Mouse (Mus musculus): ENCODE results near the gene Adprh.
A peak's percentile ranks its signal among the peaks of the same experiment; 100 is the strongest.
"Not testable (repeated sequence)": the region's sequence is repeated elsewhere in the genome, so short reads cannot be mapped to it uniquely, and the experiment has no call there.

Gene Adprh

GRCm38 (mm10) chr16:38452442-38453202 lies at the start of gene Adprh:
Gene Adprh, minus strand, starts transcription at chr16:38452703.
- peak; percentile 74 for DNase-seq (ENCODE audit: low read depth)

- no peak for DNase-seq (ENCODE audit: low read depth)
Observed at GRCm38 (mm10) chr16:38496604-38497140, 44.2 kb upstream of the Adprh start.

GRCm38 (mm10) chr16:38493890-38494289 lies 41.4 kb upstream of the Adprh start:
- no peak for DNase-seq (ENCODE audit: low read depth)

DNA sequence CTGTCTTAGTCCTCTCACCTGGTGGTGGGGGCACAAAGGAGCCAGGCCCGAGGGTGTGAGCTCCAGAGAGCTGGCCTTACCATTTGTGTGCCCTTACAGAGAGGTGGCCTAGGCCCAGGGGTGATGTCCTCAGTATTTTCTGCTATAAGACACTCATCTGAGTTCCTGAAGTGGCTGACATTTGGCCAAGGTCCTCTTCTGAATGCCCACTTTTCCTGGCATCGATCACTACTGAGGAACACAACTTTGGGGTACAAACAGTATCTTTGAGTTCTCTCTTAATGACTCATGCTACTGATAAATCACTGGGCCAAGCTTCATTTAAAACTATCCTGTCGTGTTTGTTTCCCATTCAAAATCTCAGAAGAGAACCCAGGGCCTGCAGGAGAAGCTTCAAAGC lies 40.0 kb upstream of the Adprh start:
- no peak for DNase-seq (ENCODE audit: low read depth)

- DNase-seq (ENCODE audit: low read depth): no peak
Observed at GRCm38 (mm10) chr16:38483582-38484309, 31.2 kb upstream of the Adprh start.

GRCm38 (mm10) chr16:38482780-38483562 lies 30.5 kb upstream of the Adprh start:
- DNase-seq (ENCODE audit: low read depth): no peak

GRCm38 (mm10) chr16:38481327-38481726 lies 28.8 kb upstream of the Adprh start:
- peak; percentile 72 for DNase-seq (ENCODE audit: low read depth)

DNA sequence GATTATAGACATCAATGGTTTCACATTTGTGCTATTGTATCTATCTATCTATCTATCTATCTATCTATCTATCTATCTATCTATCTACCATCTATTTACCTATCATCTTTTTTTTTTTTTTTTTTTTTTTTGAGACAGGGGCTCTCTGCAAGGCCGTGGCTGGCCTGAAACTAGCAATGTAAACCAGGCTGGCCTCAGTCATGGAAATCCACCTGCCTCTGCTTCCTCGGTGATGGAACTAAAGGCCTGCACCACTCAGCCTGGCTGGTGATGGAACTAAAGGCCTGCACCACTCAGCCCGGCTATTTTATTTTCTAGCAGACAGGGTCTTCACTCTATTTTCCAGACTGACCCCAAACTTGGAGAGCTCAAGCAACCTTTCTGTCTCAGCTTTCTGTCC lies 25.8 kb upstream of the Adprh start:
- no peak for DNase-seq (ENCODE audit: low read depth)

- not testable (repeated sequence) for DNase-seq (ENCODE audit: low read depth)
Observed at GRCm38 (mm10) chr16:38477241-38477608, 24.7 kb upstream of the Adprh start.

DNA sequence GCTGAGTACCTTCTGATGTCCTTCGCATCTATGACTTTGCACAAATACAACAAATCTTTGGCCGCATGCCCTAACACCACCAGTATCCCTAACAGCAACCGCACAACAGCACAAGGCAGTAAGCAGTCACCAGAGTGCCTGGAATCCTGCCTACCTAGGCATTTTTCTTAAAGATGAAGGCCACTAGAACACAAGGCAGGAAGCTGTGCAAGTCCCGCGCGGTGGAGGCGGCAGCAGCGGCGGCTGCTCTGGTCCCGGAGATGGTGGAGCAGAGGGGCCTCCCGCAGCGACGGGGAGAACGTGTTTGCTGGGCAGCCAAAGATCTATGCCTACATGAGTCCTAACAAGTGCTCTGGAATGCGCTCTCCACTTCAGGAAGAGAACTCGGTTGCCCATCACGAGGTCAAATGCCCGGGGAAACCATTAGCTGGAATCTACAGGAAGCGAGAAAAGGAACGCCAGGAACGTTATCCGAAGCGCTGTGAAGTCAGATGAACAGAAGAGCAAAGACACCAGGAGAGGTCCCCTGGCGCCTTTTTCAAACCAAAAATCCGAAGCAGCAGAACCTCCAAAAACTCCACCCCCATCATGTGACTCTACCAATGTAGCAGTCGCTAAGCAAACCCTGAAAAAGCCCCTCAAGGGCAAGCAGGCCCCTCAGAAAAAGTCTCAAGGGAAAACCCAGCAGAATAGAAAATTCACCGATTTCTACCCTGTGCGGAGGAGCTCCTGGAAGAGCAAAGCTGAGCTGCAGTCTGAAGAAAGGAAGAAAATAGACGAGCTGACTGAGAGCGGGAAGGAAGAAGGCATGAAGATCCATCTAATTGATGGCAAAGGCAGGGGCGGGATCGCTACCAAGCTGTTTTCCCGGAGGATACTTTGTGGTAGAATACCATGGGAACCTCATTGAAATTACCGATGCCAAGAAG lies 24.1 kb upstream of the Adprh start:
- DNase-seq (ENCODE audit: low read depth): no peak

DNA sequence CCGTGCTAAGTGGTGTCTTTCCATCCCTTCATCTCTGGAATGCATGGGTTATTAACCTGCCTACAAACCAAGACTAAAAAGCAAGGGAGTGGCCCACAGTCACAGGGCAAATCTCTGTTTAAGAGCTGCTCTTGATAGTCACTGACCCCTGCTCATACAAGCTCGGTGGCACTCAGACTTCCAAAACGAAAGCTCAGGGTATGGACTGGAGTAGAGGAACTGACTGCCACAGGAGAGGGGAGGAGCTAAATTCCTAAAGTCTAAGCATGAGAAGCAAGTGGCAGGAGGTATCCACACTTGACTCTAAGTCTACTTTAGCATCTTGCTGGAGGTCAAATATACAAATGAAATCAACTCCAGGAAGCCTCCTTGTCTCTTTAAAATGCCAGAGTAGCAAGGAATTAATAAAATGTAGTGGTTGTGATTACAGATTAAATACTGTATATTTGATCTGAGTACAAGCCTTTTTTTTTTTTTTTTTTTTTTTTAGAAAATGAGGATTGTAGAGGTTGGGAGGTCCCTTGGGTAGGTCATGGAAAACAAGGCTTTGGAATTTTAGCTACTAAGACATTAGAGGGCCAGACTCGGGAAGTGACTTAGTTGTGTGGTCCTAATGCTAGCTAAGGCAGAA lies 23.3 kb upstream of the Adprh start:
- no peak for DNase-seq (ENCODE audit: low read depth)

- no peak for DNase-seq (ENCODE audit: low read depth)
Observed at GRCm38 (mm10) chr16:38474677-38475286, 22.3 kb upstream of the Adprh start.

DNA sequence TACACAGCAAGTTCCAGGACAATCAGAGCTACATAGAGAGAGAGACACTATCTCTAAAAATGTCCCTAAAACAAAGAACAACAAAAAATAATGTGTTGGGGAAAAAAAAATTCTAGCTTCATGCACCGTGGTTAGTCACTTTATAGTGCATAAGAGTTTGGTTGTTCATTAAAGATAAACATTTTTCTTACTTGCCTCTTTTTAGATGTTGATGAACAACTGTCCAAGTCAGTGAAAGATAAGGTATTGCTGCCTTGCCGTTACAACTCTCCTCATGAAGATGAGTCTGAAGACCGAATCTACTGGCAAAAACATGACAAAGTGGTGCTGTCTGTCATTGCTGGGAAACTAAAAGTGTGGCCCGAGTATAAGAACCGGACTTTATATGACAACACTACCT lies 21.2 kb upstream of the Adprh start:
- no peak for DNase-seq (ENCODE audit: low read depth)

DNA sequence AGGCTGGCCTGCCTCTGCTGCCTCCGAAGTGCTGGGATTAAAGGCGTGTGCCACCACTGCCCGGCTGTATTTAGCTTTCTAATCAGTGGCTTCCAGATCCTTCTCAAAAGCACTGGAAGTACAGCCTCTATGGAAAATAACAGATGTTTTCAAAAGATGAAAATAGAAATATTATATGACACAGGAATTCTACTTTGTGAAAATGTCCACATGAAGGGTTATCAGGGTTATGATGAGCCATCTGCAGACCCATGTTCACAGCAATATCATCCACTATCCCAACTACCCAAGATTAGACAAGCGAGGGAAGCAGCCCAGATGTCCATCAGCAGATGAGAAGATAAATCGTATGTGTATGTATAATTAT lies 20.0 kb upstream of the Adprh start:
- DNase-seq (ENCODE audit: low read depth): no peak

- no peak for DNase-seq (ENCODE audit: low read depth)
Observed at GRCm38 (mm10) chr16:38471697-38472506, 19.4 kb upstream of the Adprh start.

GRCm38 (mm10) chr16:38469437-38469836 lies 16.9 kb upstream of the Adprh start:
- DNase-seq (ENCODE audit: low read depth): no peak

DNA sequence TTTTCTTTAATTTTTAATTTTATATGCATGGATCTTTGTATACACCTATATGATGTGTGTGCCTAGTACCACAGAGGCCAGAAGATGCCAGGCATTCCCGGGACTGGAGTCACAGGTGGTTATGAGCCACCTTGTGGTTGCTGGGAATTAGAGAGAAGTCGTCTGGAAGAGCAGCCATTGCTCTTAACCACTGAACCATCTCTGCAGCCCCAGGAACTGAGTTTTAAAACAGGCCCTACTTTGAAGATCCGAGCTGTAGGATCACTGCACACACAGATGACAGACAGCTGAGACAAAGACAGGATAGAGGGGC lies 16.2 kb upstream of the Adprh start:
- no peak for DNase-seq (ENCODE audit: low read depth)

DNA sequence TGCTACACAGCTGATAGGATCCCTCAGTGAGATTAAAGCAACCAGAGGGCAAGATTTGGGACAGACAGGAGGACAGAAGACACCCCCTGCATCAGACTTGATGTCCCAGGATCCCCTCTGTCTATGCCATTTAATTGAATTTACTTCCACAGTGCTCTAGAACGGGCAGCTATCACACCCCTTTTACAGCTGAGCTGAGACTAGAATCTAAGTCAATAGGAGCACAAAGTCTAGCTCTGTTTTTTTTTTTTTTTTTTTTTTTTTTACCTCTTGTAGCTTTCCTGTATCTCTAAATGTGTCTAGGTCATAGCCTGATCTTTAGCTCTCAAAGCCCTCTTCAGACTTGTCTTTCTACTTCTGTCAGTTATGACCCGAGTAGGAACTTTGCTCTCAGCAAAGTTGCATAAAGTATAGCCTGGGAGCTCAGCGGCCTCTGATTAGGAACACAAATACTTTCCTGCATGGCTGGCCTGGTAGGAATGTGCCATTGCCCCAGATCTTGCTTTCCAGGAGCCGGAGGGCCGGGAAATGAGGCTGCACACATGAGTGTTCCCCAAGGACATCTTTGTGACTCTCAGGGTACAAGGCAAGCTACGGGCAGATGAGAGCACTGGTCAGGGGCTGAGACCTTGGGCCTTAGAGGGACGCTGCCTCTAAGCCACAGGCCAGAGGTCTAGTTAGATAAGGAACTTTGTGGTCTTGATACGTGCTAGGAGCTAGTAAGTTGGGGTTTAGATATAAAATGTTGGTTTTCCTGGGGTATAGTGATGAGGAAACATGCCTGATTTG lies 15.6 kb upstream of the Adprh start:
- no peak for DNase-seq (ENCODE audit: low read depth)
